Mouse (Mus musculus): Measurements from ENCODE around the gene Rps8.
"Not testable (repeated sequence)": the region's sequence is repeated elsewhere in the genome, so short reads cannot be mapped to it uniquely, and the experiment has no call there.

The Rps8 gene

DNA sequence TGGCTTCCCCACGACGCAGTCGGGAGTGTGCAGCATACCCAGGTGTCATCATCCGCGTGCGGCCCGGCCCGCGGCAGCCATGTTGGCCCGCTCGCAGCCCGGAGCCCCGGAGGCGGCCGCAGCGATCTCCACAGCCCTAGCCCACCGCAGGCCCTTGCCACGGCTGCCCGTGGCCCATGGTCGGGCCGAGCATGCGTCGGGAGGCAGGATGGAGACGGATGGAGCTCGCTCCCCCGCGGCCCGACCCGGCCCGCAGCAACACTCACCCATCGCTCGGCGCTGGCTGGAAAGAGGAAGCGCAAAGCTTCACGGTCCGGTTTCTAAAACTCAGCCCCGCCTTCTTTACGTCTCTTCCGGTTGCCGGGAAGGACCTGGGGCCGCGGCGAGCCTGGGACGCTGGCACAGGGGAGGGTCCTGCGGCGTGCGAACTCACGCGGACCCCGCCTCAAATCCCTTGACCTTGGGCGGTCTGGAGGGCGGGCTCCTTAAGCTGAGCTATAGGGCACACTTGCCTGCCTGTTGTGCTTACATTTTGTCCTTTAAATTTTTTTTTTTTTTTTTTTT lies at the start of gene Rps8:
TSS of gene Rps8 (minus strand) at position 452 of the 564 bp plus-strand sequence.
- peak; percentile 96 for DNase-seq (ENCODE audit: low read depth, low spot score)

DNA sequence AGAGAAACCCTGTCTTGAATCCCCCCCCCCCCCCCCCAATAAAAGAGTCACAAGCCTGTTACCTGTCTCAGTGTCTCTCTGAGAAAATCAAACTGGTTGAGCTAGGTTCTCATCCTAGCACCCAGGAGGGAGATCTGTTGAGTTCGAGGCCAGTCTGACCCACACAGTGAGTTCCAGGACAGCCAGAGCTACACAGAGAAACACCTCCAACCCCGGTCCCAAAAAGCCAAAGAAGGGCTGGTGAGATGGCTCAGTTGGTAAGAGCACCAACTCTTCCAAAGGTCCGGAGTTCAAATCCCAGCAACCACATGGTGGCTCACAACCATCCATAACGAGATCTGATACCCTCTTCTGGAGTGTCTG lies 46.9 kb upstream of the Rps8 start:
- DNase-seq (ENCODE audit: low read depth, low spot score): no peak

DNA sequence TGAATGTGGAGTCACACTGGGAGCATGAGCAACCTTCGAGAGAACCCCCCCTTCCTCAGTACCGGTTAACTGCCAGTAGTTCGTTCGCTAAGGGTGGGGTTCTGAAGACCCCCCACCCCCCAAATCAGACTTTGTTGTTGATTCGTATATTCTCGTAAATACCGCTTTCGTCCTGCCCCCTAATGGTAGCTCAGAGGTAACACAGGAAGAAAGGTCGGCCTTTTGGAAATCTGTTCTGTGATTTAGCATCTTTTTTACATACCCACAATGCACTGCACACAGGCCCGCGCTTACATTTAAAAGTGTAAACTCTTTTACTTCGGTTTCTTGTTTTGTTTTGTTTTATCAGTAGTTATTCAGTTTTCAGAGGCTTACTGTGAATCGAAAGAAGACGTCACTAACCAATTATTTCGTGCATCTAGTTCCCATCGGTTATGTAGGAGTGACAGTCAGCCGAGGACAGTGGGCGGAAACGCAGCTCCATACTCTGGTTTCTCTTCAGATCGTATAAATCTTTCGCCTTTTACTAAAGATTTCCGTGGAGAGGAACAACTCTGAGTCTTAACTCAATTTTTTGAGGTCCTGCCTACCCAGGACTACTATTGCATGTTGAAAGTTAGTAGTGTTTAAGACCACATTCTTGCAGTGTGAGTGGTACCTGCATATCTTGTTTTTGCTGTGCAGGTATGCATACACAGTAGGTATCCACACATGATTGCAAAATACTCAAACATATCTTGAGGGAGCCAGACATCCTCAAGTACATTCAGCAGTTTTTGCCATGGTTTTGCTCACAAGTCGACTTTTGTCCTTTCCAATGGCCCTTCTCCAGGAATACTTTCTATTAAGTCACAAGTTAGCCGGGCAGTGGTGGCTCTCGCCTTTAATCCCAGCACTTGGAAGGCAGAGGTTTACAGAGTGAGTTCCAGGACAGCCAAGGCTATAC lies 46.3 kb upstream of the Rps8 start:
- peak; percentile 92 for DNase-seq (ENCODE audit: low read depth, low spot score)

DNA sequence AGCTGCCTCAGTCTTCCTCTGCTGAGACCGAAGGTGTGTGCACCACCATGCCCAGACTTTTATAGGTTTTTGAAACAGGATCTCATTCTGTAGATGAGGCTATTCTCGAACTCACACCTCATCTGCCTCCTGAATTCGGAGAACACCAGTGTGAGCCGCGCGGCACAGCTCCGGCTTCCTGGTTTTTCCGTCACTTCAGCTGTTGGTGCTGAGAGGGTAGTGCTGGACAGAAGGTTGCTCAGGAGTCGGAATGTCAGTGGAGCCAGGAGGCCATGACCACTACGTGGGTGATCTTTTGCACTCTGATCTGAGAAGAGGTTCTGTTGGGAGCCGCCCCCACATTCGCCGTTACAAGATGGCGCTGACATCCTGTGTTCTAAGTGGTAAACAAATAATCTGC lies 35.8 kb upstream of the Rps8 start:
- no peak for DNase-seq (ENCODE audit: low read depth, low spot score)

DNA sequence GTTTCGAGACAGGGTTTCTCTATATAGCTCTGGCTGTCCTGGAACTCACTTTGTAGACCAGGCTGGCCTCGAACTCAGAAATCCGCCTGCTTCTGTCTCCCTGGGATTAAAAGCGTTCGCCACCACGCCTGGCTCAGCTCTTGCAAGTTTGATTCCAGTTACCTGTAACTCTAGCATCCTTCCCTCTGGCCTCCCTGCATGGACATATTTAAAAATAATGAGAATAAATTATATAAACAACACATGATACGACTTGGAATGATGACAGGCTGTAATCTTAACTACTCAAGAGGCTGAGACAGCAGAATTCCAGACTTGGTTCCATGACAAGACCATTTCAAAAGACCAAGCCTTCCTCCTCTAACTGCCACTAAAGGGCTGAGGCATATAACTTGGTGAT lies 34.6 kb upstream of the Rps8 start:
- DNase-seq (ENCODE audit: low read depth, low spot score): no peak

DNA sequence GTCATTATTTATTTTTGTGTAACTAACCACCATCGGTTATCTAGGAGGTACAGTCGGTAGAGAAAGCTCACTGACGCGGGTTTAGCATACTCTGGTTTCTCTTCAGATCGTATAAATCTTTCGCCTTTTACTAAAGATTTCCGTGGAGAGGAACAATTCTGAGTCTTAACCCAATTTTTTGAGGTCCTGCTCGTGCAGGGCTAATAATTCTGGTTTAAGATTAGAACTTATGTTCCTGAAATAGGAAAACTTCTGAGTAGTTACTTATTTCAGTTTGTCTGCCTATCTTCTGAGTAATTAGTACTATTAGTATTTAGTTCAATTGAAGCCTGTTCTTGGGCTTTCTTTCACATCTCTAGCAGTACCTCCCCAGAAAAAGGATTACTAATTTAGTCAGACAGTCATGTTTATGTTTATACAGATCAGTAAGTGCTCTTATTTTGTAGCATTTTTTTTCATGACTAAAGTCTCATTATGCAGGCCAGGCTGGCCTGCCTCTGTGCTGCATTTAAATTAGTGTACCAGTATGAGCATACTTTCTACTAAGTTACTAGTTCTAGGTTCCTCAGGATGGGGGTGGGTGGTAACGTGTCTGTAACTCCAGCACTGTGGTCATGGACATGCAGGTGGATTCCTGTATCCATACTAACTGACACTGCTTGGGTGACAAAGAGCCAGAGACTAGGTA lies 34.0 kb upstream of the Rps8 start:
- peak; percentile 93 for DNase-seq (ENCODE audit: low read depth, low spot score)

DNA sequence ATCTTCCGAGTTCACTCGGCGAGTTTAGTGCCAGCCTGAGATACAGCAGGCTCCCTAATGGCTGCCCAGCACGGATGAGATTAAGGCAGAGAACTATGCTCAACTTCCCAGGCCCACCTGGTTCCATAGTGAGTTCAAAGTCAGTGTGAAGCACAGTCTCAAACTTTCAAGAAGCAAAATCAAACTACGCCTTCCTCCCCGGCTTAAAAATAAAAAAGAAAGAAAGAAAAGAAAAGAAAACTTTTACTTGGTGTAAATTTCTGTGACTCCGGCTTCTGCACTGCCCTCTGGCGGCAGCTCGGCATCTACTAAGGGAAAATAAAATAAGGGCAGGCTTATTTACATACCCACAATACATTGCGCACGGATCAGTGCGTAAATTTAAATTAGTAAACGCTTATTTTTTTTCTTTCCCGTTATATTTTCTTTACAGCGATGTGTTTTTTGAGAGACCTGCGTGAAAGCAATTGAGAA lies 33.4 kb upstream of the Rps8 start:
- peak; percentile 89 for DNase-seq (ENCODE audit: low read depth, low spot score)

DNA sequence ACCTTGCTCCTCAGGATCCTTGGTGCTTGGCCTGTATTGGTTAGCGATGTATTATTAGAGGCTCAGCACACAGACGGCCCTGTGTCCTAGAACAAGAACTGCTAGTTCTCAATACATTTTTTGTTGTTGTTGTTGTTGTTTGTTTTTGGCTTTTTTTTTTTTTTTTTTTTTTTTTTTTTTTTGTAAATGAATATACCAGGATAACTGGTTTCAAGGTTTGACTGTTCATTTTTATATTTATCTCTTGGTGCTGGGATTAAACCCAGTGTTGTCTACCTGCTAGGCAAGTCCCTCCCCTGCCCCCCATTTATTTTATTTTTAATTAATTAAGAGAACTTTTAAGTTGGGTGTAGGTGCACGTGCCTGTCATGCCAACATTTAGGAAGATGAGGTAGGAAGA lies 32.9 kb upstream of the Rps8 start:
- no peak for DNase-seq (ENCODE audit: low read depth, low spot score)

DNA sequence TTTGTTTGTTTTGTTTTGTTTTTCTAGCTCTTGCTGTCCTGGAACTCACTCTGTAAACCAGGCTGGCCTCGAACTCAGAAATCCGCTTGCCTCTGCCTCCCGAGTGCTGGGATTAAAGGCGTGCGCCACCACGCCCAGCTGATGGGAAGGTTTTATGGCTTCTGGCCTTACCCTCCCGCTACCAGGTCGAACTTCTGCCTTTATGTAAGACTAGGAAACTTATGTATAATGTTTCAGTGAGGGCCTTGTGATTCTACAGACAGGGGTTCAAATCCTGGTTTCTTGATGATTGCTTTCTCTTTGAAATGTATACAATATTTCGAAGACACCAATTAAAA lies 26.7 kb upstream of the Rps8 start:
- not testable (repeated sequence) for DNase-seq (ENCODE audit: low read depth, low spot score)

DNA sequence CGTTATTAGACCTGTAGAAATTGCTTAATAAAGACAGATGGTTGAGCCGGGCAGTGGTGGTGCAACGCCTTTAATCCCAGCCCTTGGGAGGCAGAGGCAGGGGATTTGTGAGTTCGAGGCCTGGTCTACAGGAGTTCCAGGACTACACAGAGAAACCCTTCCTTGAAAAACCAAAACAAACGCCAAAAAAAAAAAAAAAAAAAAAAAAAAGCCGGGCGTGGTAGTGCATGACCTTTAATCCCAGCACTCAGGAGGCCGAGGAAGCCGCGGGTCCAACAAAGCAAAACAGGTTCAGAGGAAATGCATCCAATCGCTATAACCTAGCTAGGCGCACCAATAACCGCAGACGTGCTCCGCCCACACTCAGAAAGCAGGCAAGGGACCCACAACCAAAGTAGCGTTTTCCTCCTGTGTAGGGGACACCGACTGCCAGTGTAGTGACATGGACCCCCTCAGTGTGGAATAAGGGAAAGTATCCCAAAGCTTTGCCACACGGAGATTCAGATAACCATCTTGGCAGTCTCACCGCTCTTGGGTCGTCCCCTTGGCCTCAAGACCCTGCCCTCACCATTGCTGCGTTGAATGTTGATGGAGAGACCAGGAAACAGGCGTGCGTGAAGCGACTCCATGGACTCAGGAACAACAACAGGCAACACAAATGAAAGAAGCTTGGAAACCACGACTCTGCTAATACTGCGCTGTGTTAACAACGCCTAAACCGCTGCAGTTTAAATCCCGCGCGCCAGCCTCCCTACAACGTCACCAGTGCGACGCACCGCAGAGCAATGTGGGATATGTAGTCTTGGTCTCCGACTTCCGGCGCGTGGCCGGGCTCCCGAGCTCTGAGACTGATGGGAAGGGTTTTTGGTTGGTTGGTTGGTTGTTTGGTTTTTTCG lies 26.1 kb upstream of the Rps8 start, which contains the start of gene Kif2c:
TSS of gene Kif2c (minus strand) at position 777 of the 896 bp plus-strand sequence.
- peak; percentile 93 for DNase-seq (ENCODE audit: low read depth, low spot score)

DNA sequence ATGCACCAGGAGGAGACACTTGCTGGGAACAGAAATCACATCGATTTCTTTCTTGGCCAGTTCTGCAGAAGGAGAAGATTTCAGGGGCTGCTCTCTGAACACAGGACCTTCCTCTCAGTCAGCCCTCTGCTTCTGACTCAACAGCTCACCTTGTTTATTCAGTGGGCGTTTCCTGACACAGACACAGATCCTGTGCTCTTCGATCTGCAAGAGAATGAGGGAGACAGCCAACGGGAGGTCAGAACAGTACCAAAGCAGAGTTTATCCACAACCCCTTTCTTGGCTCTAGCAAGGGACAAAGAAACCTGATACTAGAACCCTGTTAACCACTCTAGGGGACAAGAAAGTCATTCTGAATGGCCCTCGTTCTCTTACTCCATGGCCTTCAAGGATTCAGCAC lies 13.9 kb upstream of the Rps8 start:
- DNase-seq (ENCODE audit: low read depth, low spot score): peak; percentile 86

DNA sequence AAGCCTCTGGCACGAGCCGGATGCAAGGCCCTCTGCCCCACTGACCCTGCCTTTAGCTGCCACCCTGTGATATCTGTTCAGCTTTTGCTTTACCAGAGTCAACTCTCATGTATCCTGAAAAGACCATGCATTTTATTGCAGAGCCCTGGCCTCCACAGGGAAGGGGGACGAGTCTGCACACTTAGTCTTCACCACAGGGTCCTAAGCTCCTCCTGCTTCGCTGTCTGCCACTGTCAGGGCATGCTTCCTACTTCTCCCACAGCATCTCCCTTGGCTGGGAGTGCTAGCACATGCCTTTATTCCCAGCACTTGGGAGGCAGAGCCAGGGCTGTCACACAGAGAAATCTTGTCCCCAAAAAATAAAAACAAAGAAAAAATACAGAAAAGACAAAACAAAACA lies 5.1 kb upstream of the Rps8 start:
- no peak for DNase-seq (ENCODE audit: low read depth, low spot score)

DNA sequence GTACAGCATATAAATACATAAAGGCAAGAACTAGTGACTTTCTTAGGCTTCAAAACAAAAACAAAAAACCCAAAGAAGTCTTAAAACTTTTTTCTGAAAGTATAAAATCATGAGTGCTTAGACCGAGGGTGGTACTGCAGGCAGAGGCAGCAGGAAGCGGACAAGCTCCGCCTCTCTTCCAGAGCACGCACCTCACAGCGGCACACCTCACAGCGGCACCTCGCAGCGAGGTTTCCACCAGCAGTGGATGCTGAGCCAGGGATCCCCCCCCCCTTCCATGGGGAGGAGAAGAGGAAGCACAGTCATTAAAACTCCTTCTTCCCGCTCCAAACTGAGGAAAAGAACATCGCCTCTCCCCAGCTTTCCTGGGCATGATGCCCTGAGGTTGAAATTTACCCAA lies 3.6 kb upstream of the Rps8 start:
- DNase-seq (ENCODE audit: low read depth, low spot score): peak; percentile 55

DNA sequence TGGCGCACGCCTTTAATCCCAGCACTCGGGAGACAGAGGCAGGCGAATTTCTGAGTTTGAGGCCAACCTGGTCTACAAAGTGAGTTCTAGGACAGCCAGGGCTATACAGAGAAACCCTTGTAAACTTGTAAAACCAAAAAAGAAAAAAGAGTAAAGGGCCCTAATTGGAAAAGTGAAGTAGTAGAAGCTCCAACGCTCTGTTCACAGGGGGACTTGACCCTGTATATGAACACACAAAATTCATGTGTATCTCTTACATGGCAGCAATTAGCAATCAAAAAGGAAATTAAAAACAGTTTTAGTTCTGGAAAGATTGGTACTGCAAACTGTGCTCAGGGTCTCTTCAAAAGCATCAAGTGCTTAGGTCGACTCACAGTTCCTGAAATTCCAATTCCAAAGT lies 329 bp upstream of the Rps8 start:
- DNase-seq (ENCODE audit: low read depth, low spot score): no peak

DNA sequence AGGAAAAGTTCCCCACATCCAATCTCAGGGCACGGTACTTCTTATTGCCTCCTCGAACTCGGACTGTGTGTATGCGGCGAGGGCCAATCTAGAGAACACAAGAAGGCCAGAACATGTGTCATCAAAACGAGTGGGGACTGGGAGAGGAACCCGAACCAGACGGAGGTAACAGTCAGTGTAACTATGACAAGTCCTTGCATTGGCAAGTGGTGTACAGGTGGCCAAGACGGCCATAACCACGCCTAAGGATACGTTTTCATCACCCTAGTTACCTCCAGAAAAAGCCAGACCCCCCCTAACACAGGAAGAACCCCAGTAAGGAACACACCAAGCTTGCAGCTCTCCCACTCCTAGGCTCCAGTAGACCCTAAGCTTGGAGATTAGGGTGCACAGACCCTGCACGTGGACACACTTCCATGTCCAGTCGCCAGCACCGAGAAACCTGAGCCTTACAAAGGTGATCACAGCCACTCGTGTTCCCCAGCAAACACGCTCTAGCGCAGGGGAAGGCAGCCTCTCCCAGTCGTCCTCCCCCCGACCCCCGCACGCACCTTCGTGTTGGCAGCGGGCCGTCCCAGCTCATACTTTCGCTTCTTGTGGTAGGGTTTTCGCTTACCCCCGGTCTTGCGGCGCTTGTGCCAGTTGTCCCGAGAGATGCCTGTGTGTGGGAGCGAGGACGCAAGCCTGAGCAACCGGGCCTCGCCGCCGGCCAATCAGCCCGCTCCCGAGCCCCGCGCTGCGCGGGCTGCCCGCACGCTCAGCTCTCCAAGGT lies 837 bp downstream of the Rps8 start:
- no peak for DNase-seq (ENCODE audit: low read depth, low spot score)

DNA sequence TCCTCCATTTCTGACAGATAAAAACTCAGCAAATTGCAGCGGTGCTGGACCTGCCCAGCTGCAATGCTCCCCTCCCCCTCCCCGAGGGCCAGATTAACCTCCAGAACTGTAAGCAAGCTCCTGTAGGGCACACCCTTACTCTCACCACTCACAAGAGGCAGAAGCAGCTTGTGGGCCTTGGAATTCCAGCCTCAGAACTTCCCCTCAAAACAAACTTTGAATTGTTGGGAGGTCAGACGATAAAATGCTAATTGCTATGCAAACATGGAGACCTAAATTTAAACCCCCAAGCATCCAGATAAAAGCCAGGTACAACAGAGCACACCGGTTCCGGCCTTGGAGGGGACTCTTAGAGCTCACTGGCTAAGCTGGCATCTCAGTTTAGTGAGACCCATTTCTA lies 3.3 kb downstream of the Rps8 start:
- DNase-seq (ENCODE audit: low read depth, low spot score): peak; percentile 93

DNA sequence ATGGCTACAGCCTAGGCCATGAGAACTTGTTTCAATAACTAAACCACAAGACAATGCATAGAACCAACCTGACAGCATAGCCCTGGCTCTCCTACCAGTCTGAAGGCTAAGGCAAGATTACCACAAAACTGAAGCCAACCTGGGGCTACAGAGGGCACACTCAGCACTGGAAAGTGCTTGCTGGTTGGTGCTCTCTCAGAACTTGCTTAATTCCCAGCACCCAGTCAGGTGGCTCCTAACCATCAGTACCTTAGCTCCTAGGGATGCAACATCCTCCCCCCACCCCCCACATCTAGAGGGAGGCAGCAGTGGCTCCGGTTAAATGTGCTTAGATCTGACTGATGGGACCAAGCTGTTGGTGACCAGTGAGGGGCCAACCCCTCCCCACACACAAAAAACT lies 4.6 kb downstream of the Rps8 start:
- no peak for DNase-seq (ENCODE audit: low read depth, low spot score)

DNA sequence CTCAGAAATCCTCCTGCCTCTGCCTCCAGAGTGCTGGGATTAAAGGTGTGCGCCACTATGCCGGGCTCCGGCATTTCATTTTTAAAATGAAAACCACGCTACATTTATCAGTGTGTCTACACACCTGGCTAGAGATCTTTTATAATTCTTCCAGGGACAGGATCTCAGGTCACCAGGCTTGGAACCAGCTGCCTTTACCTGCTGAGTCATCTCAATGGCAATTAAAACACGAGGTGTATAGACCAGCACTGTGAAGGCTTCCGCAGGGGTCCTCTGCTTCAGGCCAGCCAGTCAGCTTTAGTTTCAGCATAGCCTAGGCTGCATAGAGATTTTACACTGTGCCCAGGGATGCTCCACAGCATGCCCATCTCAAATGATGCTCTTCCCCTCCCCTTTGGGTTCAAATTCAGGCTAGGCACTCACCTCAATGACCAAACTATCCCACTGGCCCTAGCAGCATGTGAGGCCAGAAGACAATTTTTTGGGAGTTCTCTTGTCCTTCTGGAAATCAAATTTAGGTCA lies 5.8 kb downstream of the Rps8 start:
- no peak for DNase-seq (ENCODE audit: low read depth, low spot score)

DNA sequence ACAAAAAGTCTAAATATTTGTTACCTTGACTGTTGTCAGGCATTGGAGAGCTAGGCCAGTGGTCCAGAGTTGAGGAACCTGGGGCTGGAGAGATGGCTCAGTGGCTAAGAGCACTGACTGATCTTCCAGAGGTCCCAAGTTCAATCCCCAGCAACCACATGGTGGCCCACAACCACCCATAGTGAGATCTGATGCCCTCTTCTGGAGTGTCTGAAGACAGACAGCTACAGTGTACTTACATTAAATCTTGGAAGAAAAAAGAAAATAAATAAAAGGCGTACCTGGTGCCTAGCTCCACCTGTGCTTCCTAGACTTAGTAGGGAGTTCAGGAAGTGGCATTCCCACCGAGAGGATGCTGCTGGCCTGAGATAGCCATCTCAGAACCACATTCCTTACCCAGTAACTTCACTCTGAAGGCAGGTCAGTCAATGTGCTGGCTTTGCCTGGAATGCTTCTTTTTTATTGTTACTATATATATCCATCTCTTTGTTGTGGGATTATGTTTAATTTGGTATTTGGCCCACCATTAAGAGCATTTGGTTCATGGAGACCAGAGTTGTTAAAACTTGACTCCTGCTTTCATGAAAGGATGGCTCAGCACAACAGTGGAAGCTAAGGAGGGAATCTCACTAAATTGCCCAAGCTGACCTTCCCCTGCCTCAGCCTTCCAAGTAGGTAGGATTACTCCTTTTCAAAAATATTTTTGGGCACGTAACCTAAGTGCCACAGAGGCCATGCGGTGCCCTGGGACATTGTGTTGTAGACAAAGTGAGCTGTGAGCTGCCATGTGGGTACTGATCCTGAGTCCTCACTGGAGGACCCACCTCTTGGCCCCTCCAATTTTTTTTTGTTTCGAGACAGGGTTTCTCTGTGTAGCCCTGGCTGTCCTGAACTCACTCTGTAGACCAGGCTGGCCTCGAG lies 6.5 kb downstream of the Rps8 start:
- DNase-seq (ENCODE audit: low read depth, low spot score): no peak
